Mouse (Mus musculus) G1E (cell line): ENCODE data around the gene Galk1. TPM values are rescaled to one million over a fixed set of nuclear protein-coding genes. Genes with fewer than 3 reads are reported as not detected.

ENCODE experiments used
- ATAC-seq: 2 replicates; pipeline ENCODE4 v1.8.0; 2016; ENCODE audit warnings: mild to moderate bottlenecking; ENCODE audit not compliant: insufficient number of reproducible peaks, poor library complexity, low FRiP score, severe bottlenecking; ENCODE audit errors: extremely low read depth
- DNase-seq: peaks from one replicate; pipeline ENCODE4 v3.0.0; 2012; ENCODE audit warnings: low spot score
- H3K27me3 ChIP-seq: 2 replicates; pipeline ENCODE4 v1.6.1; 2012; ENCODE audit warnings: mild to moderate bottlenecking, low read length, inconsistent platforms; ENCODE audit not compliant: insufficient read depth
- H3K36me3 ChIP-seq: replicated peaks from 2 replicates; pipeline ENCODE3; 2012; ENCODE audit warnings: mild to moderate bottlenecking, inconsistent platforms
- H3K4me1 ChIP-seq: 2 replicates; pipeline ENCODE4 v1.6.1; 2012; ENCODE audit warnings: low read depth, low read length, inconsistent platforms, mixed read lengths; ENCODE audit not compliant: insufficient read depth
- H3K4me3 ChIP-seq: 2 replicates; pipeline ENCODE4 v1.5.1; 2012; ENCODE audit warnings: low read depth, mild to moderate bottlenecking, inconsistent platforms, low read length, moderate library complexity, mixed read lengths
- H3K9me3 ChIP-seq: replicated peaks from 2 replicates; pipeline ENCODE4 v1.6.1; 2012; ENCODE audit warnings: inconsistent platforms
- CTCF ChIP-seq: IDR thresholded peaks from 2 replicates; pipeline ENCODE4 v1.5.1; 2012; ENCODE audit warnings: low read depth, low read length, inconsistent platforms, mixed read lengths
- GATA1 ChIP-seq: IDR thresholded peaks from 2 replicates; pipeline ENCODE4 v1.6.1; 2012; ENCODE audit warnings: borderline replicate concordance, low read length, inconsistent platforms, mixed read lengths
- GATA2 ChIP-seq: IDR thresholded peaks from 2 replicates; pipeline ENCODE4 v1.6.1; 2012; ENCODE audit warnings: low read depth, low read length, inconsistent platforms, borderline replicate concordance
- POLR2AphosphoS5 ChIP-seq: IDR thresholded peaks from 2 replicates; pipeline ENCODE4 v1.6.1; 2012; ENCODE audit warnings: low read depth, low read length, inconsistent platforms; ENCODE audit not compliant: insufficient replicate concordance
- TAL1 ChIP-seq: conservative IDR thresholded peaks from 2 replicates; pipeline ENCODE4 v1.6.1; 2012; ENCODE audit warnings: low read depth, low read length, inconsistent platforms, mixed read lengths
- polyA plus RNA-seq: library from polyadenylated mRNA; stranded (reverse); fragments of >175 nt; gene quantifications from 2 replicates; pipeline ENCODE4 v1.2.3, GENCODE M21; 2012
- total RNA-seq, 2 experiments: library from RNA; stranded (forward) in 1 of 2; stranded (reverse) in 1 of 2; fragments of 200-1000 nt in 1 of 2; fragments of >200 nt in 1 of 2; fragmentation: Nextera tagmentation in 1 of 2; gene quantifications; 2 replicates each; pipeline ENCODE4 v1.2.3; 2014 to 2017

Gene Galk1
- total and polyA plus RNA-seq, 3 experiments = 22.0 to 148 (median 54.5) TPM

DNA sequence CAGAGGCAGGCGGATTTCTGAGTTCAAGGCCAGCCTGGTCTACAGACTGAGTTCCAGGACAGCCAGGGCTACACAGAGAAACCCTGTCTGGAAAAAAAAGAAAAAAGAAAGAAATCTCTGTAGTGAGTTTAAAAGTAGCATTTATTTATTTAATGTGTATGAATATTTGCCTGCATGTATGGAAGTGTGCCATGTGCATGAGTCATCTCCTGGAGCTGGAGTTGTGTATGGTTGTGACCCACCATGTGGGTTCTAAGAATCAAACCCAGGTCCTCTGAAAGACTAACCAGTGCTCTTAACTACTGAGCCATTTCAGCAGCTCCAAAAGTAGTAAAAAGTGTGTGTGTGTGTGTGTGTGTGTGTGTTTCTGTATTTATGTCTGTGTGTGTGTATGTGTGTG lies 30.8 kb upstream of the Galk1 start:
- no peak for TF ChIP-seq GATA2
- TF ChIP-seq POLR2AphosphoS5 = no peak
- no peak for TF ChIP-seq TAL1
- no peak for TF ChIP-seq GATA1
- TF ChIP-seq CTCF = no peak
- Histone ChIP-seq H3K9me3 (peaks cover 3% of the 10 kb centered on the region; the same call in 1 of the 2 replicates), H3K4me3 (no peak overlapping the region), H3K4me1 (peaks cover 23% of the 10 kb centered on the region), H3K36me3 (peaks cover 85% of the 10 kb centered on the region), H3K27me3 (no peaks in the 10 kb centered on the region)
- ATAC-seq (no peak), DNase-seq (no peak)

DNA sequence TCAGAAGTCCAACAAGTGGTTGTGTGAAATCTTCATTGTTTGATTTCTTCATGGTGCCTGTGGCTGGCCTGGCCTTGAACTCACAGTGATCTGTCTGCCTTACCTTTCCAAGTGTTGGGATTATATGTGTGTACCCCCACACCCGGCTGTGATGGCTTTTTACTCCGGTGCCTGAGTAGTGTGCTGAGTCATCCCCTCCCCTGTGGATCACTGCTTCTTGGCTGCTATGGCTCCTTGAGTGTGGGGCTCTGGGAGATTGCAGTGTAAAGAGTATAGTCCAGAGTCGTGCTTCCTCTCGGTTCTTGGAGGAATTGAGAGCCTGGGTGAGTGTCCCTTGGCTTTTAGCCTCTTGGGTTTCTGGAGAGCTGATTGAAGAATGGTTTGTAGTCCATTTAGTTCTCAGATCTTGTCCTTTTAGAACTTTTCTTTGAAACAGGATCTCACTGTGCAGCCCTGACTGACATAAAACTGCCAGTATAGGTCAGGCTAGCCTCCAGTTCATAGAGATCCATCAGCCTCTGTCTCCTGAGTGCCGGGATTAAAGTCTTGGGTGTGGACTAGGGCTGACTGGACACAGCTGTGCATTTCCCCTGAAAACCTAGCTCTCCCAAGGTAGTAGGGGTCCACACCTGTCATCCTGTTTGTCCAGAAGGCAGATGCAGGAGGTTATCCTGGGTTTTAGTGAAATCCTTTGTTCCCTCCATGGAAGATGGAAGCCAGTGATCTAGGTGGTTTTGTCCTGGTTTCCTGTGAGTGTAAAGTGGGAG lies 30.0 kb upstream of the Galk1 start:
- Histone ChIP-seq H3K4me1 (peaks cover 23% of the 10 kb centered on the region), H3K27me3 (no peaks in the 10 kb centered on the region), H3K36me3 (peaks cover 85% of the 10 kb centered on the region), H3K4me3 (no peak overlapping the region), H3K9me3 (peaks cover 3% of the 10 kb centered on the region; the same call in 1 of the 2 replicates)
- ATAC-seq (no peak), DNase-seq (no peak)
- TF ChIP-seq POLR2AphosphoS5 = no peak
- TF ChIP-seq GATA2 = no peak
- no peak for TF ChIP-seq GATA1
- no peak for TF ChIP-seq TAL1
- no peak for TF ChIP-seq CTCF

DNA sequence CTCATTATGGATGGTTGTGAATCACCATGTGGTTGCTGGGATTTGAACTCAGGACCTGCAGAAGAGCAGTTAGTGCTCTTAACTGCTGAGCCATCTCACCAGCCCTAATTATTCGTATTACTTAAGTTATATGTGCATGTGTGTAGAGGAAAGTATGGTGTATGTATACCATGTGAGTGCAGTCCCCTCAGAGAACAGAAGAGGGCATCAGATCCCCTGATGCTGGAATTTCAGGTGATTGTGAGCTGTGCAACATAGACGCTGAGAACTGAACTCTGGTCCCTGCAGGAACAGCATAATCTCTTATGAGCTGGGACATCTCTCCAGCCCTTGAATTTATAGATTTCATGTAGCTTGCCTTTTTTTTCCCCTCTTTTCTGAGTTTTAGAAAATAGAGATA lies 29.3 kb upstream of the Galk1 start:
- H3K4me1 ChIP-seq = peaks cover 24% of the 10 kb centered on the region
- ATAC-seq = no peak
- H3K9me3 ChIP-seq = peaks cover 3% of the 10 kb centered on the region; the same call in 1 of the 2 replicates
- peaks cover 84% of the 10 kb centered on the region for H3K36me3 ChIP-seq
- DNase-seq = no peak
- no peak overlapping the region for H3K4me3 ChIP-seq
- no peaks in the 10 kb centered on the region for H3K27me3 ChIP-seq
- TF ChIP-seq GATA2 (no peak), POLR2AphosphoS5 (no peak), GATA1 (no peak)

DNA sequence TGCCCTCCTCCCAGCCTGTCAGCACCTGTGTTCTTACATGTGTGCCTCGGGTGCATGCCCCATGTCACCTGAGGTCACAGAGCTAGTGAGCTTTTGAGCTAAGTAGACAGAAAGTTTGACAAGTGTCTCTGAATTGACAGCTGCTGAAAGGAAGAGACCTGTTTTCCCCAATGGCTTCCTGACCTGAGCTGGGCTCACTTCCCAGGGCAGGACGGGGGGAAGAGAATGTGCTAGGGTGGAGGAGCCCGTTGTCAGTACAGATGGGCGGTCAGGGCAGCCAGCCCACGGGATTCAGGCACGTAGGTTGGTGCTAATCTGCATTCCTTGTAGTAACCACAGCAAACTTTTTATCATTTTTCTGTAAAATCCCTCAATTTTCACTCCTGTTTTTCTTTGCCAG lies 28.1 kb upstream of the Galk1 start:
- Histone ChIP-seq H3K4me3 (no peak overlapping the region), H3K9me3 (peaks cover 3% of the 10 kb centered on the region; the same call in 1 of the 2 replicates), H3K27me3 (no peaks in the 10 kb centered on the region), H3K36me3 (peaks cover 83% of the 10 kb centered on the region), H3K4me1 (peaks cover 26% of the 10 kb centered on the region)
- DNase-seq (no peak), ATAC-seq (no peak)
- no peak for TF ChIP-seq TAL1
- TF ChIP-seq POLR2AphosphoS5 = no peak
- no peak for TF ChIP-seq GATA1
- no peak for TF ChIP-seq GATA2
- no peak for TF ChIP-seq CTCF

DNA sequence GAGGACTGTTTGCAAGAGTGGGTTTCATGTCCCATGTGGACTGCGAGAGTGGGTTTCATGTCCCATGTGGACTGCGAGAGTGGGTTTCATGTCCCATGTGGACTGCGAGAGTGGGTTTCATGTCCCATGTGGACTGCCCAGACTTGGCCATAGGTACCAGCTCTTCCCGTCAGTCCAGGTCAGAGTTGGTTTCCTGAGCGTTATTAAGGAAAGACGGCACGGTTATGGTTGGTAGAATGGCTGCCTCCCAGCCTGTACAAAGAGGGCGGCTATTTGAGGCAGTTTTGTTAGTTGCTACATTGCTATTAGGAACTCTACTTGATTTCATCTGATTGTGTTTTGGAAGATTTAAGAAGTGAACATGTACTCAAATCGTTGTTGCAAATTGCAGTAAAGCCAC lies 25.3 kb upstream of the Galk1 start:
- peaks cover 3% of the 10 kb centered on the region; the same call in 1 of the 2 replicates for H3K9me3 ChIP-seq
- TF ChIP-seq TAL1 = no peak
- H3K27me3 ChIP-seq = no peaks in the 10 kb centered on the region
- DNase-seq (no peak), ATAC-seq (no peak)
- peaks cover 27% of the 10 kb centered on the region for H3K4me1 ChIP-seq
- peaks cover 79% of the 10 kb centered on the region for H3K36me3 ChIP-seq
- no peak overlapping the region for H3K4me3 ChIP-seq

DNA sequence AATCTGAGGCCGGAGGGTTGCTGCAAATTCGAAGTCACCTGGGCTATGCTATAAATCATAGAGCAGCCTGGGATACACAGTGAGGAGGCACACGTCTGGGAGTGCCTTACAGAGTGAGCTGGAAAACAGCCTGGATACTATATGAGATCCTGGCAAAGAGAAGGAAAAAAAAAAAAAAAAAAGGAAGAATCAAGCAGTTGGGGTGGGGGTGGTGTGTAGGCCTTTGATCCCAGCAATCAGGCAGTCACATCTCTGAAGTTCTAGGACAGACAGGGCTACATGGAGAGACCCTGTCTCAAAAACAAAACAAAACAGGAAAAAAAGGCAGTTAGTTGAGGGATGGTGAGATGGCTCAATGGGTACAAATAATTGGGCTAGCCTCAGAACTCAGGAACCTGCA lies 24.2 kb upstream of the Galk1 start:
- Histone ChIP-seq H3K9me3 (no peaks in the 10 kb centered on the region), H3K4me3 (no peak overlapping the region), H3K27me3 (no peaks in the 10 kb centered on the region), H3K36me3 (peaks cover 77% of the 10 kb centered on the region), H3K4me1 (peaks cover 25% of the 10 kb centered on the region)
- TF ChIP-seq GATA2 (no peak), GATA1 (no peak)
- no peak for ATAC-seq
- no peak for DNase-seq

DNA sequence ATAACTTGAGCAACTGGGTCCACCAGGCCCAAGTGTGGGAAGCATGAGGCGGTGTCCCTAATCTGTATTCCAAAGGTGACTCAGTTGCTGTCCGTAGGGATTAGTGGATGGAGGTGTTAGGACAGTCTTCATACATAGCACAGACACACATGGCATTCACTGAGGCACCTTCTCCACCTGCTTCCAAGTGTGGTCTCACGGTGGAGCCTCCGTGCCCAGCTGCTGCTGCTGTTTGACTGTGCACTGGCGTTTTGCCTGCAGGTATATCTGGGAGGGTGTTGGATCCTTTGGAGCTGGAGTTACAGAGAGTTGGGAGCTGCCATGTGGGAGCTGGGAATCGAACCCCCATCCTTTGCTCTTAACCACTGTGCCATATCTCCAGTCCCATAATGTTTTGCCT lies 22.1 kb upstream of the Galk1 start:
- H3K36me3 ChIP-seq = peaks cover 66% of the 10 kb centered on the region
- ATAC-seq (no peak), DNase-seq (no peak)
- peaks cover 35% of the 10 kb centered on the region for H3K4me1 ChIP-seq
- TF ChIP-seq CTCF = no peak
- no peak for TF ChIP-seq POLR2AphosphoS5
- no peak for TF ChIP-seq TAL1
- no peak for TF ChIP-seq GATA1
- no peak for TF ChIP-seq GATA2
- H3K4me3 ChIP-seq = no peak overlapping the region
- no peaks in the 10 kb centered on the region for H3K9me3 ChIP-seq
- no peaks in the 10 kb centered on the region for H3K27me3 ChIP-seq
